Mouse (Mus musculus): ENCODE results near the gene Cbarp. TPM values are rescaled to one million over a fixed set of nuclear protein-coding genes. Genes with fewer than 3 reads are reported as not detected.
A peak's percentile ranks its signal among the peaks of the same experiment; 100 is the strongest.

The Cbarp gene
- total and polyA plus RNA-seq, 3 experiments = 3.0 to 4.9 (median 3.9) TPM

GRCm38 (mm10) chr10:80164161-80164997 is 23.7 kb upstream of the Cbarp start:
- TF ChIP-seq POLR2A (IDR thresholded peaks at IDR 0.05; ENCODE audit: insufficient read depth, low read depth, low read length) = no peak
- TF ChIP-seq CTCF (IDR thresholded peaks at IDR 0.05) = no peak
- Histone ChIP-seq H3K79me2 (replicated peaks; ENCODE audit: control insufficient read depth, insufficient read depth, low read length) (no peaks in the 10 kb centered on the region), H3K4me3 (peak overlapping the region; percentile 64), H3K9ac (ENCODE audit: low read depth, low read length) (peak overlapping the region; percentile 37), H3K36me3 (ENCODE audit: control insufficient read depth, insufficient read depth, low read length) (peaks cover 2% of the 10 kb centered on the region; the same call in 1 of the 2 replicates), H3K27ac (peak overlapping the region; percentile 74), H3K27me3 (ENCODE audit: control insufficient read depth, insufficient read depth, low read length) (no peaks in the 10 kb centered on the region), H3K4me1 (ENCODE audit: control insufficient read depth, insufficient read depth, low read length) (peaks cover 23% of the 10 kb centered on the region)
- peak in 1 of 2 experiments; percentile 54 for DNase-seq
- 8% methylated on average over 44 of the region's 44 CpGs for WGBS
- intact Hi-C loops (cut with DNase I) = no loop called here

GRCm38 (mm10) chr10:80163721-80164120 is 23.1 kb upstream of the Cbarp start:
- 46% methylated on average over 8 of the region's 8 CpGs for WGBS
- intact Hi-C loops (cut with DNase I) = no loop called here
- no peak for TF ChIP-seq POLR2A (IDR thresholded peaks at IDR 0.05; ENCODE audit: insufficient read depth, low read depth, low read length)
- TF ChIP-seq EP300 (IDR thresholded peaks at IDR 0.05; ENCODE audit: insufficient read depth, low read depth, low read length) = no peak
- TF ChIP-seq CTCF (IDR thresholded peaks at IDR 0.05) = no peak
- peak; percentile 53 to 72 for DNase-seq
- no peaks in the 10 kb centered on the region for H3K79me2 ChIP-seq (replicated peaks; ENCODE audit: control insufficient read depth, insufficient read depth, low read length)
- no peak overlapping the region for H3K4me3 ChIP-seq
- peak overlapping the region; percentile 74 for H3K27ac ChIP-seq
- peaks cover 29% of the 10 kb centered on the region for H3K4me1 ChIP-seq (ENCODE audit: control insufficient read depth, insufficient read depth, low read length)
- peaks cover 1% of the 10 kb centered on the region; the same call in 1 of the 2 replicates for H3K36me3 ChIP-seq (ENCODE audit: control insufficient read depth, insufficient read depth, low read length)
- H3K9ac ChIP-seq (ENCODE audit: low read depth, low read length) = no peak overlapping the region
- no peaks in the 10 kb centered on the region for H3K27me3 ChIP-seq (ENCODE audit: control insufficient read depth, insufficient read depth, low read length)

GRCm38 (mm10) chr10:80162716-80163299 is 22.2 kb upstream of the Cbarp start:
- Histone ChIP-seq H3K27me3 (ENCODE audit: control insufficient read depth, insufficient read depth, low read length) (no peaks in the 10 kb centered on the region), H3K79me2 (replicated peaks; ENCODE audit: control insufficient read depth, insufficient read depth, low read length) (no peaks in the 10 kb centered on the region), H3K27ac (no peak overlapping the region; the same call in 1 of the 2 replicates), H3K4me3 (no peak overlapping the region), H3K9ac (ENCODE audit: low read depth, low read length) (no peak overlapping the region), H3K4me1 (ENCODE audit: control insufficient read depth, insufficient read depth, low read length) (peaks cover 29% of the 10 kb centered on the region), H3K36me3 (ENCODE audit: control insufficient read depth, insufficient read depth, low read length) (peaks cover 2% of the 10 kb centered on the region; the same call in 1 of the 2 replicates)
- WGBS = 76% methylated on average over 6 of the region's 6 CpGs
- intact Hi-C loops (cut with DNase I) = no loop called here
- peak; percentile 18 to 27 for DNase-seq
- TF ChIP-seq EP300 (IDR thresholded peaks at IDR 0.05; ENCODE audit: insufficient read depth, low read depth, low read length) = no peak
- no peak for TF ChIP-seq POLR2A (IDR thresholded peaks at IDR 0.05; ENCODE audit: insufficient read depth, low read depth, low read length)
- no peak for TF ChIP-seq CTCF (IDR thresholded peaks at IDR 0.05)

DNA sequence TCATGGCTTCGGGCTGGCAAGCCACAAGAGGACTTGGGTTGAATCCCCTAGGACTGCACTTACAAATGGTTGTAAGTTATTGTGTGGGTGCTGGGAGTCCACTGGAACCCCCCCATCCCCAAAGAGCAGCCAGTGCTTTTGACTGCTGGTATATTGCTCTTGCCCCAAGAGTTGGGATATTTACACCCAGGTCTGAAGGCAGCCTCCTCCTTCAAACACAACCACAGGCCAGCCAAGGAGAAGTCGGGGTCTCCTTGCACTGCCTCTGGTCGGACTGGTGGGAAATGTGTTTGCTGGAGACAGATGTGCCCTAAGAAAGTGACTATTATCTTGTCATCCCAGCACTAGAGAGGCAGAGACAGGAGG is 21.6 kb upstream of the Cbarp start:
- Histone ChIP-seq H3K4me3 (no peak overlapping the region), H3K79me2 (replicated peaks; ENCODE audit: control insufficient read depth, insufficient read depth, low read length) (no peaks in the 10 kb centered on the region), H3K27me3 (ENCODE audit: control insufficient read depth, insufficient read depth, low read length) (no peaks in the 10 kb centered on the region), H3K36me3 (ENCODE audit: control insufficient read depth, insufficient read depth, low read length) (peaks cover 6% of the 10 kb centered on the region), H3K27ac (peak overlapping the region; percentile 95), H3K4me1 (ENCODE audit: control insufficient read depth, insufficient read depth, low read length) (peaks cover 31% of the 10 kb centered on the region), H3K9ac (ENCODE audit: low read depth, low read length) (no peak overlapping the region)
- peak in 1 of 2 experiments; percentile 6 for DNase-seq
- no peak for TF ChIP-seq POLR2A (IDR thresholded peaks at IDR 0.05; ENCODE audit: insufficient read depth, low read depth, low read length)
- no peak for TF ChIP-seq CTCF (IDR thresholded peaks at IDR 0.05)
- no peak for TF ChIP-seq EP300 (IDR thresholded peaks at IDR 0.05; ENCODE audit: insufficient read depth, low read depth, low read length)
- intact Hi-C loops (cut with DNase I) = no loop called here
- 90% methylated on average over 3 of the region's 3 CpGs for WGBS

GRCm38 (mm10) chr10:80161522-80162242 is 21.0 kb upstream of the Cbarp start:
- H3K4me3 ChIP-seq = no peak overlapping the region
- peaks cover 8% of the 10 kb centered on the region for H3K36me3 ChIP-seq (ENCODE audit: control insufficient read depth, insufficient read depth, low read length)
- H3K79me2 ChIP-seq (replicated peaks; ENCODE audit: control insufficient read depth, insufficient read depth, low read length) = no peaks in the 10 kb centered on the region
- 18% methylated on average over 6 of the region's 7 CpGs for WGBS
- TF ChIP-seq POLR2A (IDR thresholded peaks at IDR 0.05; ENCODE audit: insufficient read depth, low read depth, low read length) (0 out of 2 replicates have a peak, but pooled peaks have one; percentile 15), EP300 (IDR thresholded peaks at IDR 0.05; ENCODE audit: insufficient read depth, low read depth, low read length) (no peak), CTCF (IDR thresholded peaks at IDR 0.05) (no peak)
- peak overlapping the region; percentile 95 for H3K27ac ChIP-seq
- H3K27me3 ChIP-seq (ENCODE audit: control insufficient read depth, insufficient read depth, low read length) = no peaks in the 10 kb centered on the region
- peaks cover 33% of the 10 kb centered on the region for H3K4me1 ChIP-seq (ENCODE audit: control insufficient read depth, insufficient read depth, low read length)
- intact Hi-C loops (cut with DNase I) = no loop called here
- DNase-seq = peak; percentile 64 to 66
- no peak overlapping the region for H3K9ac ChIP-seq (ENCODE audit: low read depth, low read length)

Data from heart, adult 2 months (tissue).